Mouse (Mus musculus) ES-Bruce4 (cell line): ENCODE measurements around the gene Tbc1d9b. TPM values are rescaled to one million over a fixed set of nuclear protein-coding genes. Genes with fewer than 3 reads are reported as not detected.

ENCODE experiments used
- H3K27ac ChIP-seq: 2 replicates; pipeline ENCODE4 v1.5.1; 2012; ENCODE audit warnings: low read length, inconsistent platforms; ENCODE audit not compliant: insufficient read depth
- H3K27me3 ChIP-seq: 2 replicates; pipeline ENCODE4 v1.6.1; 2012; ENCODE audit warnings: mild to moderate bottlenecking, low read length, inconsistent platforms; ENCODE audit not compliant: control insufficient read depth, poor library complexity, insufficient read depth, severe bottlenecking
- H3K36me3 ChIP-seq: 2 replicates; pipeline ENCODE4 v1.6.1; 2012; ENCODE audit warnings: inconsistent platforms, mild to moderate bottlenecking, low read length, moderate library complexity; ENCODE audit not compliant: control insufficient read depth, poor library complexity, insufficient read depth, severe bottlenecking
- H3K4me1 ChIP-seq: one replicate; pipeline ENCODE4 v1.8.1; 2011; ENCODE audit warnings: low read length; ENCODE audit not compliant: control insufficient read depth, insufficient read depth
- H3K4me3 ChIP-seq: 2 replicates; pipeline ENCODE4 v1.5.1; 2011; ENCODE audit warnings: low read depth, mild to moderate bottlenecking, low read length
- H3K9ac ChIP-seq: 2 replicates; pipeline ENCODE4 v1.6.1; 2012; ENCODE audit warnings: low read depth, mild to moderate bottlenecking, inconsistent platforms; ENCODE audit not compliant: poor library complexity, severe bottlenecking
- H3K9me3 ChIP-seq: replicated peaks from 2 replicates; pipeline ENCODE4 v1.6.1; 2012; ENCODE audit warnings: mild to moderate bottlenecking, low read length, inconsistent platforms; ENCODE audit not compliant: control insufficient read depth, poor library complexity, insufficient read depth, severe bottlenecking
- CTCF ChIP-seq: IDR thresholded peaks from one replicate; pipeline ENCODE4 v1.8.1; 2011; ENCODE audit warnings: low read depth, low read length
- EP300 ChIP-seq: IDR thresholded peaks from 2 replicates; pipeline ENCODE4 v1.6.1; 2011; ENCODE audit warnings: low read depth, low read length; ENCODE audit not compliant: insufficient read depth
- POLR2A ChIP-seq: IDR thresholded peaks from one replicate; pipeline ENCODE4 v1.8.1; 2011; ENCODE audit warnings: low read length; ENCODE audit not compliant: insufficient read depth
- polyA plus RNA-seq: library from polyadenylated mRNA; stranded (reverse); fragments of >200 nt; gene quantifications from 2 replicates; pipeline ENCODE4 v1.2.4, GENCODE M21; 2011; ENCODE audit warnings: low read depth; ENCODE audit not compliant: missing spikeins, insufficient read depth, insufficient read length

Tbc1d9b gene
- polyA plus RNA-seq, 1 experiment = 30.6 TPM

DNA sequence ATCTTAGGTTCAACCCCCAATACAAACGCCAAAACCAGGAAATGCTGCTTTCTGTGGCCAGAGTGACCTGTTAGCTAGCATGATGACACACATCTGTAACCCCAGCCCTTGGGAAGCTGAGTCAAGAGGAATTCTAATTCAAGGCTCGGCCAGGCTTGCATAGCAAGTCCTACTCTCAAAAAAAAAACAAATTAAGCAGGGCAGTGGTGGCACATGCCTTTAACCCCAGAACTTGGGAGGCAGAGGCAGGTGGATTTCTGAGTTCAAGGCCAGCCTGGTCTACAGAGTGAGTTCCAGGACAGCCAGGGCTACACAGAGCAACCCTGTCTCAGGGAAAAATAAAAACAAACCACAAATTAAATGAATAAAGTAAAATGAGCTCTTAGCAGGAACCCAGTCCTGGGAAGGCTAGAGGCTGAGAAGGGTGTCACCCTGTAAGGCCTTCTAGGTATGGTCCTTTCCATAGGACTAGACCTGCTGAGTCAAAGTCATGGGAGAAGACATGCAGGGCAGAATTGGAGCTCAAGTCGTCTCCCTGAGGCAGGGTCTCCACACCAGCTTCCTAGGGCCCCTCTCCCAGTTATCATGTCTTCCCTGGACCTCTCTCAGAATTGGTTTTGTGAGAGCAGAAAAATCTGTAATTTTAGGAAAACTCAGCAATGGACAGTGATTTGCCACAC lies 81.0 kb downstream of the Tbc1d9b start:
- Histone ChIP-seq H3K4me3 (no peak overlapping the region), H3K36me3 (peaks cover 12% of the 10 kb centered on the region), H3K9me3 (no peaks in the 10 kb centered on the region), H3K4me1 (peaks cover 6% of the 10 kb centered on the region), H3K27ac (peak overlapping the region; percentile 36), H3K27me3 (no peaks in the 10 kb centered on the region), H3K9ac (no peak overlapping the region)
- no peak for TF ChIP-seq CTCF
- TF ChIP-seq EP300 = no peak
- no peak for TF ChIP-seq POLR2A

GRCm38 (mm10) chr11:50212848-50213758 lies 81.9 kb downstream of the Tbc1d9b start:
- Histone ChIP-seq H3K4me1 (peaks cover 6% of the 10 kb centered on the region), H3K9me3 (no peaks in the 10 kb centered on the region), H3K27me3 (no peaks in the 10 kb centered on the region), H3K27ac (peak overlapping the region; percentile 36), H3K9ac (no peak overlapping the region), H3K36me3 (peaks cover 3% of the 10 kb centered on the region; the same call in 1 of the 2 replicates), H3K4me3 (peak overlapping the region; percentile 31; the same call in 1 of the 2 replicates)
- TF ChIP-seq POLR2A (no peak), EP300 (peak; percentile 78)

- TF ChIP-seq EP300 = no peak
- peak; percentile 13 for TF ChIP-seq CTCF
- no peak overlapping the region for H3K27ac ChIP-seq
- no peaks in the 10 kb centered on the region for H3K27me3 ChIP-seq
- no peak overlapping the region for H3K4me3 ChIP-seq
- H3K9me3 ChIP-seq = no peaks in the 10 kb centered on the region
- H3K9ac ChIP-seq = no peak overlapping the region
- H3K4me1 ChIP-seq = peaks cover 6% of the 10 kb centered on the region
- H3K36me3 ChIP-seq = no peaks in the 10 kb centered on the region
These were observed 83.4 kb downstream of the Tbc1d9b start for GRCm38 (mm10) chr11:50214631-50215030.

GRCm38 (mm10) chr11:50215633-50216032 lies 84.4 kb downstream of the Tbc1d9b start:
- TF ChIP-seq EP300 (no peak), CTCF (no peak), POLR2A (no peak)
- H3K27ac ChIP-seq = peak overlapping the region; percentile 52
- H3K4me1 ChIP-seq = peaks cover 6% of the 10 kb centered on the region
- H3K27me3 ChIP-seq = no peaks in the 10 kb centered on the region
- H3K9ac ChIP-seq = peak overlapping the region; percentile 17; the same call in 1 of the 2 replicates
- peak overlapping the region; percentile 25 for H3K4me3 ChIP-seq
- H3K9me3 ChIP-seq = no peaks in the 10 kb centered on the region
- H3K36me3 ChIP-seq = no peaks in the 10 kb centered on the region

DNA sequence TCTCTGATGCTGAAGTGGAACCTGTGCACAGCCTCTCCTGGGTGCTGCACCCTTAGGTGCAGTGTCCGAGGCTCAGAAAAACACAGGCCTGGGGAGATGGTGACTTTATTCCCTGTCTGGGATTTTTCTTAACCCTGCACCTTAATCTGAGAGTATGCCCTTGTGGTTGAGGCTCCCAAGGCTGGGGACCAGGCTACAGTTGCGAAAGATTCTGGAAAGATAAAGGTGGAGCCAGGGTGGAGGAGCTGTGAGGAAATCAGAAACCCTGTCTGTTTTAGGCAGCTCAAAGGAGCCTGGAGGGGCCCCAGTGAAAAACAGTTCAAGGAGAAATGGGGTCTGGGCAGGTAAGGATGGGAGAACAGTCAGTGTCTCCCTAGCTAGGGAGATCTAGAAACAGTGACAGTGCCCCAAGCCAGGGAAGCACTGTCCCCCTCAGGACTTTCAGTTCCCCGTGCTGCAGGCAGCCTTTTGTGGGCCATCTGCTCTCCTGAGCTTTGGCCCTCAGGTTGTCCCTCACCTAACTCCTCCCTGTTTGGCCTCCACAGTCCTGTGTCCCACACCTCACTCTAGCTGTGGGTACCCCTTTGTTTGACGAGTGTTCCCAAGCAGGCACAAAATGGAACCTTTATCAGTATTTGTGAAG lies 85.6 kb downstream of the Tbc1d9b start:
- TF ChIP-seq CTCF = no peak
- 0 out of 2 replicates have a peak, but pooled peaks have one; percentile 16 for TF ChIP-seq EP300
- TF ChIP-seq POLR2A = no peak
- 0 out of 2 replicates have a peak overlapping the region, but pooled peaks have one; percentile 25 for H3K9ac ChIP-seq

More for the DNA sequence above, 85.6 kb downstream of the Tbc1d9b start:
- no peaks in the 10 kb centered on the region for H3K9me3 ChIP-seq
- H3K36me3 ChIP-seq = no peaks in the 10 kb centered on the region
- H3K4me3 ChIP-seq = no peak overlapping the region
- peak overlapping the region; percentile 21 for H3K27ac ChIP-seq
- H3K4me1 ChIP-seq = peaks cover 6% of the 10 kb centered on the region
- no peaks in the 10 kb centered on the region for H3K27me3 ChIP-seq
